Mouse (Mus musculus) CH12.LX (cell line): Measurements from ENCODE around the gene Gm11084.

Experiments used
- CHD2 ChIP-seq: IDR thresholded peaks from 2 replicates; pipeline ENCODE4 v1.6.1; 2011; ENCODE audit warnings: low read length, improper control_type of control experiment
- CTCF ChIP-seq, 2 experiments: IDR thresholded peaks in 1 of 2; conservative IDR thresholded peaks in 1 of 2; 2 replicates each; pipeline ENCODE4 v1.5.1; 2011 to 2012; ENCODE audit warnings: low read depth in 2 of 2, low read length in 2 of 2, improper control_type of control experiment in 1 of 2, inconsistent platforms in 1 of 2, mild to moderate bottlenecking in 1 of 2, moderate library complexity in 1 of 2
- E2F4 ChIP-seq: IDR thresholded peaks from 2 replicates; pipeline ENCODE4 v1.6.1; 2011; ENCODE audit warnings: low read depth, low read length, improper control_type of control experiment; ENCODE audit not compliant: insufficient replicate concordance
- IRF4 ChIP-seq: IDR thresholded peaks from 2 replicates; pipeline ENCODE4 v1.6.1; 2014; ENCODE audit warnings: low read depth, mild to moderate bottlenecking, inconsistent platforms, low read length, improper control_type of control experiment
- JUND ChIP-seq: conservative IDR thresholded peaks from 2 replicates; pipeline ENCODE4 v1.6.1; 2011; ENCODE audit warnings: low read depth, low read length, improper control_type of control experiment
- MEF2A ChIP-seq: IDR thresholded peaks from 2 replicates; pipeline ENCODE4 v1.6.1; 2014; ENCODE audit warnings: low read depth, mild to moderate bottlenecking, inconsistent platforms, low read length, improper control_type of control experiment, borderline replicate concordance
- NRF1 ChIP-seq: IDR thresholded peaks from 2 replicates; pipeline ENCODE4 v1.6.1; 2014; ENCODE audit warnings: low read depth, mild to moderate bottlenecking, inconsistent platforms, low read length, improper control_type of control experiment, moderate library complexity
- POLR2A ChIP-seq: IDR thresholded peaks from 2 replicates; pipeline ENCODE4 v1.6.1; 2011; ENCODE audit warnings: low read depth, mild to moderate bottlenecking, improper control_type of control experiment, low read length
- POLR2AphosphoS2 ChIP-seq: IDR thresholded peaks from 2 replicates; pipeline ENCODE4 v1.6.1; 2011; ENCODE audit warnings: low read depth, low read length, improper control_type of control experiment
- TBP ChIP-seq: conservative IDR thresholded peaks from 2 replicates; pipeline ENCODE4 v1.6.1; 2011; ENCODE audit warnings: low read depth, low read length, improper control_type of control experiment
- USF1 ChIP-seq: IDR thresholded peaks from 2 replicates; pipeline ENCODE4 v1.6.1; 2014; ENCODE audit warnings: low read depth, mild to moderate bottlenecking, inconsistent platforms, low read length, improper control_type of control experiment
- ZC3H11A ChIP-seq: IDR thresholded peaks from 2 replicates; pipeline ENCODE4 v1.6.1; 2012; ENCODE audit warnings: low read depth, mild to moderate bottlenecking, inconsistent platforms, low read length, improper control_type of control experiment
- ZNF384 ChIP-seq: IDR thresholded peaks from 2 replicates; pipeline ENCODE4 v1.6.1; 2012; ENCODE audit warnings: low read depth, low read length, improper control_type of control experiment, inconsistent platforms

DNA sequence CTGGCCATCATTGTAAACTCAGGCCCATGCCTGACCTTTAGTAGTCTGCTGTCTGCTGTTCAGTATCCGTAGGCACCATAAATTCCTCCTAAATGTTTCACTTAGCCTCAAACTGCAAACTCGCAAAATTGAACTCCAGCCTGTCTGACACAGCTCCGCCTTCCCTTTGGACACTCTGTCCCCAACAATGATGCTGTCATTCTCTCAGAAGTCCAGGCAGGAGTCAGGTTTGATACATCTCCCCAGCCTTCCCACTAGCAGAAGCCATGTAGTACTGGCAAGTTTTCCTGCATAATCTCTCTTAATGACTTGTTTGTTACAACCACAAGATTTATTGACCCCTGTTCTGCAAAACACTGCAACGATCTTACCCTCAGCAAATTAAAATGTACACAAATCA, 1.7 kb downstream of the Gm11084 start:
- TF ChIP-seq CTCF (conservative IDR thresholded peaks at IDR 0.05 in 1 of 2, IDR thresholded peaks at IDR 0.05 in 1 of 2; ENCODE audit: low read depth in 2 of 2, low read length in 2 of 2) (no peak), POLR2A (no peak), IRF4 (no peak), USF1 (no peak), POLR2AphosphoS2 (no peak), ZC3H11A (no peak), TBP (no peak), JUND (no peak), MEF2A (no peak), E2F4 (no peak), NRF1 (no peak), CHD2 (no peak), ZNF384 (no peak)
